Mouse (Mus musculus) thymus, adult 18-20 months (tissue): ENCODE results near the gene Spag4.
A peak's percentile ranks its signal among the peaks of the same experiment; 100 is the strongest.

ENCODE experiments used
- DNase-seq, 2 experiments: peaks; one replicate each; pipeline ENCODE4 v3.0.0; 2022; ENCODE audit warnings: mixed read lengths in 2 of 2

Gene Spag4

DNA sequence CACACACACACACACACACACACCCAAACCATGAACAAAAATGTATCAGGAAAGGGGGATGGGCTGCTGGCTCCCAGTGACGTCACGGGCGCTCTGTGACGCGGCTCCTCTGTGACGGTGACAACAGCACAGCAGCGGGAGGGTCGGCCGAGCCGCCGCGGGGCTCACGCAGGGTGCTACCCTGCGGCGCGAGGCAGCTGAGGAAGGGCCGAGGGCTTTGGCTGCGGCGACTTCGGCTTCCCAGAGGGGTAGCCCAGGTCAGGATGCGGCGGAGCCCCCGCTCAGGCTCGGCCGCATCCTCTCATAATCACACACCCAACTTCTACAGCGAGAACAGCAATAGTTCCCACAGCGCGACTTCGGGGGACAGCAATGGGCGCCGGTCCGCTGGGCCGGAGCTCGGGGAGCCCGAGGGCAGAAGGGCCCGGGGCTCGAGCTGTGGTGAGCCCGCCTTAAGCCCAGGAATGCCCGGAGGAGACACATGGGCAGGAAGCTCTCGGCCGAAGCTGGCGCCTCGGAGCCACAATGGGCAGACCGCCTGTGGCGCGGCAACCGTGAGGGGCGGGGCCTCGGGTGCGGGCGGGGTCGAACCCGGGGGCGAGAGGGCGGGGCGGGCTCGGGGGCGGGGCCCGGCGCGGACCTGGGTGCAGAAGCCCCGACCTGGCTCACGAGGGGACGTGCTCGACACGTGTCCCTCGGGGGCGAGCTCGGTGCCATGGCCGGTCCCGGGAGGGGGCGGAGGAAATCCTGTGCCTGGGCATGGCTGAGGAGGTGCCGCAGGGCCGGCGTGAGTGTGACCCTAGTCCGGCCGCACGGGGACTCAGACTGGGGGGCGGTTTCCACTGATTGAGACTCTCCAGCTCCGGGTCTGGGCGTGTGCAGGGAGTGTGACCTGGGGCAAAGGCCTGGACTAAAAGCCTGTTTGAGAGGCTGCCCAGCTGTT is at the start of gene Spag4:
Spag4 (plus strand) TSS at position 77 of the 943 bp plus-strand sequence.
- DNase-seq = peak; percentile 56 to 65

DNA sequence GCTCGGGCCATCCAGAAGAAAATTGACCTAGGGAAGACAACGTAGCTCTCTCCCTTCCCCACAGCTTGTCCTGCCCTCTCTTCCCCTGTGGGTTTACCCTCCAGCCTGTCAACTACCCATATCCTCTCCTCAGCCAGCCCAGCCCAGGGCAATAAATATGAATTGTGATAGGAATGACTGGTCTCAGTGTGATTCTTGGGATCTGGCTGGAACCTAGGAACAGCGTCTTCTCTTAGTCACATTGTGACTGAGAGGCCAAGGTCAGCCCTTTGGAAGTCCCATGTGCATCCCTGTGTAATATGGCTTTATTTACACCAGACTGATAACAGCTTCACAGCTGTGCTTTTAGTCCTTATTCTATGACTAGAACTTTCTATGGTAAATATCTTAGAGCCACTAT is 46.9 kb upstream of the Spag4 start:
- no peak for DNase-seq

DNA sequence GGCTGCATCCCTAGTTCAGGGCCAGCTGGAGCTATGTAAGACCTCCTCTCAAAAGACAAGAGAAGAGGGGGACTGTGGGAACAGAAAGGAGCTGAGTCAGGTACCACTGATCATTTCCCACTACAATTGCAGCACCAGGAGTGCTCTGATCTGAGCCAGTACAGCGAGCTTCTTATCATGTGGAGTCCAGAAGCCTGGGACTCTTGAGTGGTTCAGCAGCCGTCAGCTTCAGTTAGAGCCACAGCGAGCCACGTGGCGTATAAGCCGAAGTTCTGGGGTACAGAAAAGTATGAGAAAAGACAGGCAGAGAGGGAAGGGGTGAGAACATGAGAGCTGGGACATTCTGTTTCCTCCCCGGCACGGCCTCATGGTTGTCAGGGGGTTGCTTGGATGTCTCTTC is 43.8 kb upstream of the Spag4 start:
- no peak for DNase-seq

DNA sequence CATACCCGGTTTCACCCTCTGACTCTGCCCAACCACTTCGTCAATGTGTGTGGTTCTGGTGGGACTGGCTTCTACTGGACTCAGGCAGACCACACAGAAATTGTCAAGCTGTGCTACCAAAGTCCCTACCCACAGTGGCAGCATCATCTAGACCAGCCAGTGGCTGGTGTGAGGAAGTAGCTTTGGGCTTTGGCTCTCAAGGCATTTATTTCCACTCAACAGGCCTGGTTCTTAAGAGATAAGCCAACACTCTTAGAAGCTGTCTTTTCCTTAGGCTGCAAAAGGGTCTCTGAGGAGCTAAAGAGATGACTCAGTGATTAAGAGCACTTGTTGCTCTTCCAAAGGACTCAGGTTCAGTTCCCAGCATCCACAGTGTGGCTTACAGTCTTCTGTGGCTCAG is 43.2 kb upstream of the Spag4 start:
- DNase-seq = no peak

DNA sequence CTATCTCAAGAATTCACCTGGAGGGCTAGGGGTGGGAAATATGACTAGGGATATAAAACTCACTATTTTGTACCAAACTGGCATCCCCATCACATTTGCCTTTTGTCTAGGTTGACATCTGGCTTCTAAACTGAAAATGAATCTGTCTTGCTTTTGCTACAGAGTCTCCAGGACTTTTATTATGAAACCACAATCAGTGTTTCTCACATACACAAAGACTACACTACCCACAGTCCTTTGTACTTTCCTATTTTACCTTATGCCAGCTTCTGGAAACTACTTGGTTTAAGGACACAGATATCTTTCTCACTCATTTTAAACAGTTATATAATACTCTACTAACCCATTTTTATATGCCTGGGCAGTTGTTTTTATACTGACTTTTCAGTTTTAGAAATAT is 39.5 kb upstream of the Spag4 start:
- DNase-seq = no peak

DNA sequence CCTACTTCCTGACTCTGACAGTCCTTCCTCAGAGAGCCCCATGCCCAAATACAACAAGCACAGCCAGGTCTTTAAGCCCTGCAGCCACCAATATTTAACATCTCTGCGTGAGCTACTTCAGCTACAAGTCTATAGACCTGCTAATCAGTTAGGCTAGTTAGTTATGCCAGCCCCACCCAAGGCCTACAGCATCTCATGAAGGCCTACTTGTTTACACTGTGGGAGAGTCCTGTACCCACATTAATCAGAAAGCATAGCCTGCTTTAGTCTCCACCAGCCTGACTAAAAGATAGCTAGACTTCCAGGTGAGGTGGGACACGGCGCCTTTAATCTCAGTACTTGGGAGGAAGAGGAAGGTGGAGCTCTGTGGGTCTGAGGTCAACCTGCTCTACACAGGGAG is 25.6 kb upstream of the Spag4 start:
- DNase-seq = no peak

DNA sequence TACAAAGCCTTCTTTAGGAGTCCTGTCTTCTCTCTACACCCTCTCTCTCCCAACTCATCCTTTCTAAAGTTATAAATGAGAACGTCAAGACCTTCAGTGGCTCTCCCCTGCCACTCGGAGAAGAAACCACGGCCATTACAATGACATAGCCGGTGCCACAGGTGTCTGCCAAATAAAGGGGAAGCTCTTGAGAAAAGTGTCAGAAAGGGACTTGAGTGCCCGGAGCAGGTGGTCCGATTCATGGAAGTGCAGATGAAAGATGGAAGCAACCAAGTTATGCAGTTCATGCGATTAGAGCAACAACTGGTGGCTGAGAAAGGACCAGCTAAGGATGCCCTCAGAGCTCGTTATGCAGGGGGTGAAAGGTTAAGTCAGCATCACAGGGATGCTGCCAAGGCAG is 22.1 kb upstream of the Spag4 start:
- no peak for DNase-seq

DNA sequence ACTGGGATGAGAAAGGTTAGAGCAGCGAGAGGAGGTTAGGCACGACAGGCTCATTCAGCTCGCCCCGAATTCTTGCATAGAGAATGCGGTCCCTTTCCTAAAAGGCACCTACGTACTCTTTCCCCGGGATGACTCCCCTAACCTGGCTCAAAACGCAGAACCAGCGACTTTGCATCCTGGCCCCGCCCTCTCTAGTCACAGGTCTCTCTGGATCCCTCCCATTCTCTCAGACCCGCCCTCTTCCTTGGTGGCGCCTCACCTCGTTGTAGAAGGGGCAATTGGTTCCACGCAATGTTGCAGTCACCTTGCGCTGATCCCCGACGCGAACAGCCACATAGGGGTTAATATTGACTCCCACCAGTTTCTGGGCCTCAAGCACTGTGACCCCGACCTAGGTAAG is 17.0 kb upstream of the Spag4 start:
- no peak for DNase-seq

DNA sequence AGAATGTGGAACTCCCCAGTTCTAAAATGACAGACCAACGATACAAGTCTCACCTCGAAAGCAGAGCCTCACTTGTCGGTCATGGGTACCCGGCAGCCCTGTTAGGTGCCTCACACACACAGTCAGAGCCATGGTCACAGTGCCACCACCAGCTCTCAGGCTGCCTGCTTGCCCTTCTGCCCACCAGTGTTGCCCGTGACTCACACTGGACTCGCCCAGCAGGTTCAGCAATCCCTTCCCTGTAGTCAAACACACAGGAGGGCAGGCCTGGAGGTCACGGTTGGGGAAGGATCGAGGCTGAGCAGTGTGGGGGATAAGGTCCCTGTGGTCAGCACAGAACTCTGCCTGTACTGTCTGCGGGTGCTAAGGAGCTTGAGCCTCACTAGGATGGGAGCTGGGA is 12.2 kb upstream of the Spag4 start, which contains the start of gene Fer1l4:
Fer1l4 (minus strand) TSS at position 132 of the 400 bp plus-strand sequence.
- DNase-seq = no peak

DNA sequence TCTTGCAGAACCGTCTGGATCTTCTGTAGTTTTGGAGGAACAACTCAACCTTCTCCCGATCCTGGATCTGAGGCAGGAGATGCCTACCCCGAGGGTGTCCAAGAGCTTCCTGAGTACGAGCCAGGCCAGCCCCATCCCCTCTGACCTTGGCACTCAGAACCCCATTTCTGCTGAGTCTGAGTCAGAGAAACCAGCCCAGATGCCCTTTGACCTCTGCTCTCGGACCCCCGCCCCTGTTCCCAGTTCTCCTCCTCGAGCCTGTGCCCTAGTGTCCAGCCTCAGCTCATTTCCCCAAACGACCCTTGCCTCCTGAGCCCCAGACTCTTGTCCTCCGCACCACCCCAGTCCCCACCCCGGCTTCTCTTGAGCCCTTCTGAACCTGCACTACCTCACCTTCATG is 1.2 kb downstream of the Spag4 start:
- no peak for DNase-seq

DNA sequence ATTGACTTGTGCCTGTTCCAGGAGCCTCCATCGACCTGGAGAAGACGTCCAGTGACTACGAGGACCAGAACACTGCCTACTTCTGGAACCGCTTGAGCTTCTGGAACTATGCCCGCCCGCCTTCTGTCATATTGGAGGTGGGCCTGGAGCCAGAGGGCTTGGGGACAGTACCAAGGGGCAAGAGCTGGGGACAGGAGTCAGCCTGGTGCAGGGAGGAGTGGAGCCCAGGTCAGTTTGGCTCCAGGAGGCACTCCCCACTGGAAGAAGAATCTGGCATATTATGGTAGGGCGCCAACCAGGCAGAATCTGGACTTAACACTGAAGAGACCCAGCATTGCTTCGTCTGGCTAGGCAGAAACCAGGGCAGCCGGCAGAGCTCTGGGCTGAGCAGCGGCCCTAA is 2.9 kb downstream of the Spag4 start:
- DNase-seq = no peak

DNA sequence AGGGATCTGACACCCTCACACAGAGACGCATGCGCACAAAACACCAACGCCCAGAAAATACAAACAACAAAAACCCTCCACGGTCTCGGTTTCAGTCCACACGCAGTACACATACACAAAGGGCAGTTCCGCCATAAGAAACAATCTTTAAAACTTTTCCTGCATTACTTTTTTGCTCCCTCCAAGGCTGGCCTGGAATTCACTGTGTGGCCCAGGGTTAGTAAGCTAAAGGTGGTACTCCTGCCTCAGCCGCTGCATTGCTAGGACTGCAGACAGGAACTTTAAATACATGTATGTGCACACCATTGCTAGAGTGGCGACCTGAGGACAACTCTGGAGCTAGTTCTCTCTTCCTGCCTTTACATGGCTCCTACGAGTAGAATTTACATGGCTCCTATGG is 6.3 kb downstream of the Spag4 start:
- no peak for DNase-seq

DNA sequence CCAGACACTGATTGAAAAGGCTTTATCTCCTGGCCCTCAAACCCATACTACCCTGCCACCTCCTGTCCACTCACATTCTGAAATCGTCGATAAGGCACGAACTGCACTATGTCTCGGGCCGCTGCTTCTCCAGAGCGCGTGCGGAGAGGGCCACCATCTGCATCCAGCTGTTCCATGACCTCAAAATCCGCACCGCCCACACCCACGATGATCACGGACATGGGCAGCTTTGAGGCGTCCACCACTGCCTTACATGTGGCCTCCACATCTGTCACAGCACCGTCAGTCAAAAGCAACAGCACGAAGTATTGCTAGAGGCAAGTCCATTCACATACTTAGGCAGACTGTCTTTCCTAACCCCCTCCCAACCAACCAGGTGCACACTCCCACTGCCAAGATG is 8.8 kb downstream of the Spag4 start:
- DNase-seq = no peak

DNA sequence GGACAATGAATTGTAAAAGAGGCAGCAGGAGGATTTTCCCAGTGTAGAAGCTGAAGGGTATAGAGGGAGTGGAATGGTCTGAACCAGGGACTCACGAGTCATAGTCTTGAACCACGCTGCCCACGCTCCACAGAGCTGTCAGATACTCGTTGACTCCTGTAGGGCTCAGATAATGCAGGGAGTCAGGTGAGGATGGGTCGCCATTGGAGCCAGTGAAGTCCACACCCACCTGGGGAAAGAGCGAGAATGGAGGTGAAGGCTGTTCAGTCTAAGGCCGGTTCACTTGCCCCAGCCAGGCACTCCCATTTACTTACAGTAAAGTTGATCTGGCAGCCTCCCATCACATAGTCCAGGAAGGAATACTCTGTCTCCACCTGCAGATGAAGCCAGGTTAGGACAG is 12.5 kb downstream of the Spag4 start:
- DNase-seq = no peak

DNA sequence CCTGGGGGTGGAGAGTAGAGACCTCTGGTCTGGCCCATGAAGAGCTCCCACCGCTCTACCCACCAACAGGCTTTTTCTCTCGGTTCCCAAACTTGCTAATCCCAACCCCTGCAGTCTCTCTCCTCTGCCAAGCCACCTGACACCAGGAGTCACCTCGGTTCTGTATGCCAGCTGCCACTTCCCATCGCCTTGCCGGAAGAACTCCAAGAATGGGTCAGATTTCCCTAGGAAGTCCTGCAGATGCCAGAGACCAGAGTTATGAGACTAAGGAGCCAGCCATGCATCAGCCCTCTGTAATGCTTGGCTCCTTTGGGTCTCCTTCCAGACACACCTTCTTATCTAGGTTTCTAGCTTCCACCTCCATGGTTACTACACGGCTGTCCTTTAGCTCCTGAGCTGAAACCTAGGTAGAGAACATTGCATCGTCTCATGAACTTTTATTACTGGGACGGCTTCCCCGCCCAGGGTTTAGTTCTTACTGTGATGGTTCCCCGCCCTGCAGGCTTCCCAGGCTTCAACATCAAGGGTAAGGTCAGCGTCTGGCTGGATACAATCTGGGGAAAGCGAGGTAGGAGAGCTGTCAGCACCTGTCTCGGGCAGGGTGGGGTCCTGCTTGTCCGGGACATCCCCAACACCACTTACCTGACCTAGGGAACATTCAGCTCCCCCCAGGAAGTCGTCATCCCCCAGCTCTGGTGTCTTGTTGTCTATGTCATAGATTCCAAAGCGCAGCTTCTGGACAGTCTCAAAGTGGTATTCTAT is 13.6 kb downstream of the Spag4 start:
- DNase-seq = no peak

DNA sequence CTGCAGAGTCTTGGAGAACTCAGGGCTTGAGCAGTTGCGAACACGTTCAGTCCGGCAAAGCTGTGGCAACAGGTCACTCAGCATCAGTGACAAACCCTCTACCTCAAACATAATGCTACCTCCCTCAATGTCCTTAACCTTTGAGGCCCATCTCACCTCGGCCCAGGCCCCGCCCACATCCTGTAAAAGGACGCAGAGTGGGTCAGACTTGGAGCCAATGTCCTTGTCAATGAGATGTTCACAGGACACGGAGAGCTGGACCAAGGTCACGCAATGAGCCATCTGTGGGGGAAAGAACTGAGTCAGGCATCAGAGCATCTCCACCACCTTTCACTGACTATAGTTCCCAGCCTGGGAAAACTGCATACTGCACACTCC is 14.2 kb downstream of the Spag4 start:
- DNase-seq = no peak

DNA sequence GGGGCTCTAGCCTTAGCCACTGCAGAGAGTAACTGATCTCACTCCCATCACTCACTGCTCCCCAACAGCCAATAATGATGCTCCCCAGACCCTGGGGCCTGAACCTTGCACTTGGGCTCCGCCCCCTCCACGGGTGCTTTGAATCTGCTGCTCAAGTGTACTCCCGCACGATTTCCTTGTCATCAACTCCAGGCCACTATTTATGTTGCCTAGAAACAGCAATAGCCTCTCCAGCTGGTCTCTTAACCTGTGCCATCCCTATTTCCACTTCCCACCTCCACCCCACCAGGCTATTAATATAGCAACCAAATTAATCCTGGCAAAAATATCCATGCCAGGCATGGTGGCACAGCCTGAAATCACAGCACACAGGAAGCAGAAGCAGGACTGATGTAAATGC is 14.7 kb downstream of the Spag4 start:
- DNase-seq = no peak

DNA sequence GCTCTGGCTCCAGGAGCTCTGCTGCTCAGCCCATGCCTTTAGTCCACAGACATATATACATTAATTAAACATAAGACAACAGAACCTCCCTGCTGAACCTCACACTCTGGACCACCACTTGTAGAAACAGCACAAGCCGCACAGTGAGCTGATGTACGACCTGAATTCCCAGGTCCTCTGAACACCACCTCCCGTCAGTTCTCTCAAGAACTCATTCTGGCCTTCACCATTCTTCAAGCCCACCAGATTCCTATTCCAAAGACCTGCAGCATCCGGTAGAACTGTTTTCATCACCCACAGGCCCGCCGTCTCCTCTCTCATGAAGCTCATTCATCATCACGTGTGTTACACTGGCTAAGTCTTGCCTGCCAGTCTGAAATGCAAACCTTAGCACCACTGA is 15.4 kb downstream of the Spag4 start:
- DNase-seq = no peak

DNA sequence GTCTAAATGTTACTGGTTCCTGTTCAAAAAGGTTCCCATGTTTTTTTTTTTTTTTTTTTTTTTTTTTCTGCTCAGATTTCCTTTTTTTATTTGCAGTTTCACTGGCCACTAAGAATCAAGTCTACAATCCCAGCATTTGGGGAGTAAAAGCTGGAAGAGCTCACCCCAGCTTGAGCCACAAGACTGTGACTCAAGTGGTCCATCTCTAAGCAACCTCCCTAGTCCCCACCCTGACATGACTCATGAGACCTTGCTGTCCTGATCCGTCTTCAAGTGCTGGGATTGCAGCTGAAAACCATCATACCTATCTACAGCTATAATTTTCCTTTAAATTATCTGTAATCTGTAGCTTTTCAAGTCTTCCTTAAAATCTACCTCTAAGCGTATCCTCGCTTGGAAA is 19.6 kb downstream of the Spag4 start:
- DNase-seq = no peak

DNA sequence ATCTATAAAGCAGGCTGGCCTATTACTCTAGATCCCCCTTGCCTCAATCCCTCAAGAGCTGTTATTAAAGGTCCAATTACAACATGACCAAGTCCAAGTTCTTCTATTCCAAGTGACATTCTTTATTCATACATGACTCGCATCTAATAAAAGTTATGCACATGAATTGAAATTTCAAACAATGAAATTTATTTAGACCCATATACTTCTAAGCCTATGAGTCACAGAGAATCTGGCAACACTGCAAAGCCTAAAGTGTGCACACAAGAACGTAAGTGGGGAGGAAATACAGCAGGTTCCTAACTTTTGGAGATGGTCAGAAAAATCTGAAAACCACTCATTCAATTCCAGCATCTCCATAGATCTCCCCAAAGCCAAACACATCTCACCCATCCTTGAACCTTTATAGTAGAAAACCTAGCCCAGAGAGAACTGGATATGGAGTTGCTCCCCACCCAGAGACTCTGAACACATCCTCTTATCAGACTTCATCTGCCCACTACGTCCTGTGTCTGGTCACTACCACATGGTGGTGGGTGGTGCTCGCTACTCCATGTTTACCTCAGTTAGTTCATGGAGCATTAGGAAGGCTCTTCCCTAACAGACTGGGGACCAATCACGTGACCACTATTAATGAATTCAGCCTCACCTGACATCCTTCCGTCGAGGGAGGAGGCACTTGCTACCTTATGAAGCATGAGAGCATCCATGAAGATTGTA is 22.6 kb downstream of the Spag4 start:
- no peak for DNase-seq

DNA sequence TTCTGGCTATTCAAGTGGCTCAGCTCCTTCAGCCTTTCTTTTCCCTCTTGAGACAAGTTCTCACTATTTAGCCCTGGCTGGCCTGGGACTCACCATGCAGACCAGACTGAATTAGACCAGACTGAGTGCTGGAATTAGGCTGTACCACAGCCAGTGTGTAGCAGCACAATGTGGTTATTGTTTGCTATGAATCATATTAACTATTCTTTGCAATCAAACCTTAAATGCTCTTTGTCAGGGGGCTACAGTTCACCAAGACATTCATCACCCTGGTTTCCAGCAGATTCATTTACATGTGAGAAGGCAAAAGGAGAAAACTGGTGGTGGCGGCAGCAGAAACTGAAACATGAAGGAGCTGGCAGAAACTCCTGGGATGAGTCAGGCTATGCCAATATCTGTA is 24.8 kb downstream of the Spag4 start:
- DNase-seq = no peak

DNA sequence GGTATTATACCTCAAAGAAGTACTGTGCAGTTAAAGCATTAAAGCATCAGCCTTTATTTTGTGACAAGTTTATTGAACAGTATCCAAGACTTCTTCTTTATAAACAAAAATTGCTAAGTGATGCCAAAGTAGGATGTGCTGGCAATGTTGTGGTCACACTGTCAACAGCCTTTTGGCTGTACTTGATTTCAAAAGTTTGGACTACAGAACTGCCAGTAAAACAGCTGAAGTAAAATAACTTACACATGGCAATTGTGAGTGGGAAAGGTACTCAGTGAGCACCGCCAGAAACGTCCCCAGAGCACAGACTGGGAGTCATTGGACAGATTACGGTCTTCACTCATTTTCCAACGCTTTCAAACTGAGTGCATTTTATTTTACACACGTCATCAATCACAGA is 27.0 kb downstream of the Spag4 start:
- no peak for DNase-seq

DNA sequence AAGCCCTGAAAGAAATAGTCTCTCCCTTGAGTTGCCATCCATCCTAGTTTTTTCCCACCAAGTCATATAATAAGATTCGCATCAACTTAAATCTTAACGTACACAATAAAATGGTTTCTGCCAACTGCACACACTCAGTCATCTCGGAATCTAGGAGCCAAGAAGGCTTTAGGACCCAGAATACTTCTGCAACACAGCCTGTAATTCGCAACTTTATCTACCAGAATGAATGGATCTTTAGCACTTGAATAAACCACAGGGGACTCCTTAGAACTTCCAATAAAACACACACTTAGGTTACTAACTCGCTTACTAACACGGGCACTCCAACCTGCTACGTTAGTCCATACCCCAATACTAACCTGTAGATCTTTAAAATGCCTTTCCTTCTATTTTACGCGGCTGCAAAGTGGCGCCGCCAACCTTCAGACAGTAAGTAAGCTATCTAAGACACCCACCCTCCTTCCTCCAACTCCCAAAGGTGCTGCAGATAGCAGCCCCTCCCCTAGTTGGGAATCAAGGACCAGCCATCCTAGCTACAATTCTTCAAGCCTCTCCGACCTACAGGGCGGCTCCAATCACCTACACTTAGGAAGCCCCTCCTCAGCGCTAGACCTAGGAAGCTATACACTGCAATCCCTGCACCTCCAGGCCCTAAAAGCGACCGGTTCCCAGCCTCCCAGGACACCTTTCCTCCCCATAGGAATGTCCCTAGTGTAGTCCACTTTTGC is 45.8 kb downstream of the Spag4 start:
- peak in 1 of 2 experiments; percentile 7 for DNase-seq
